Mouse (Mus musculus) ES-E14 (cell line): Measurements from ENCODE around the gene Nap1l1. TPM values are rescaled to one million over a fixed set of nuclear protein-coding genes. Genes with fewer than 3 reads are reported as not detected.

Source experiments
- DNase-seq: peaks from one replicate; pipeline ENCODE4 v3.0.0-alpha.2; 2013; ENCODE audit warnings: low read depth, low spot score
- H3K27ac ChIP-seq: 2 replicates; pipeline ENCODE4 v1.5.1; 2012; ENCODE audit warnings: low read depth, mild to moderate bottlenecking, low read length, moderate library complexity, mixed read lengths; ENCODE audit not compliant: poor library complexity, insufficient read depth, severe bottlenecking
- H3K36me3 ChIP-seq: 2 replicates; pipeline ENCODE4 v1.6.1; 2012; ENCODE audit warnings: mild to moderate bottlenecking, low read length, moderate library complexity, mixed read lengths; ENCODE audit not compliant: control insufficient read depth, poor library complexity, insufficient read depth, severe bottlenecking
- H3K4me1 ChIP-seq, 2 experiments: fragments of 150-350 bp in 1 of 2; sonication (generic) in 1 of 2; 2 replicates each; pipeline ENCODE4 v1.6.1; 2012; ENCODE audit warnings: low read length in 2 of 2, mild to moderate bottlenecking in 1 of 2, mixed read lengths in 1 of 2; ENCODE audit not compliant: control insufficient read depth in 2 of 2, insufficient read depth in 2 of 2, poor library complexity in 1 of 2
- H3K4me3 ChIP-seq, 2 experiments: fragments of 150-350 bp in 1 of 2; sonication (generic) in 1 of 2; 2 replicates each; pipeline ENCODE4 v1.5.1; 2012; ENCODE audit warnings: low read length in 2 of 2, low read depth in 1 of 2, mild to moderate bottlenecking in 1 of 2, mixed read lengths in 1 of 2; ENCODE audit not compliant: insufficient read depth in 1 of 2, poor library complexity in 1 of 2, severe bottlenecking in 1 of 2
- H3K9ac ChIP-seq: 2 replicates; pipeline ENCODE4 v1.6.1; 2012; ENCODE audit warnings: low read depth, mild to moderate bottlenecking, low read length, mixed read lengths; ENCODE audit not compliant: poor library complexity, insufficient read depth, severe bottlenecking
- H3K9me3 ChIP-seq: fragments of 150-350 bp; sonication (generic); 2 replicates; pipeline ENCODE4 v1.6.1; 2012; ENCODE audit warnings: low read depth, mild to moderate bottlenecking, low read length; ENCODE audit not compliant: control insufficient read depth, insufficient read depth
- CHD2 ChIP-seq: IDR thresholded peaks from 2 replicates; pipeline ENCODE4 v1.6.1; 2014; ENCODE audit warnings: mild to moderate bottlenecking, low read depth, low read length, inconsistent platforms
- HCFC1 ChIP-seq: IDR thresholded peaks from 2 replicates; pipeline ENCODE4 v1.6.1; 2012; ENCODE audit warnings: low read length, inconsistent platforms, borderline replicate concordance; ENCODE audit not compliant: insufficient read depth
- MAFK ChIP-seq: IDR thresholded peaks from 2 replicates; pipeline ENCODE4 v1.6.1; 2014; ENCODE audit warnings: mild to moderate bottlenecking, low read depth, low read length, inconsistent platforms; ENCODE audit not compliant: insufficient read depth
- ZC3H11A ChIP-seq: IDR thresholded peaks from 2 replicates; pipeline ENCODE4 v1.6.1; 2012; ENCODE audit warnings: low read depth, mild to moderate bottlenecking, inconsistent platforms, low read length, borderline replicate concordance
- ZNF384 ChIP-seq: IDR thresholded peaks from 2 replicates; pipeline ENCODE4 v1.6.1; 2012; ENCODE audit warnings: low read depth, low read length, inconsistent platforms
- in situ Hi-C, 2 experiments: fragments of 600-800 bp; cut with MboI; formaldehyde crosslinking; loops; one replicate each; pipeline ENCODE4 v1.15.1; 2025; ENCODE audit warnings: low sequenced_read_pairs in 2 of 2, inconsistent platforms in 1 of 2; ENCODE audit not compliant: unreplicated experiment in 2 of 2
- total RNA-seq: library from RNA; depleted of rRNA; stranded (reverse); fragments of 300-350 nt; gene quantifications from 2 replicates; pipeline ENCODE4 v1.2.3, GENCODE M21; 2012

Gene Nap1l1
- total RNA-seq, 1 experiment: 258 TPM

GRCm38 (mm10) chr10:111509103-111509784, 36.2 kb downstream of the Nap1l1 start:
- TF ChIP-seq ZNF384 (no peak), CHD2 (peak; percentile 64; the same call in 1 of the 2 replicates)
- Histone ChIP-seq H3K4me3 (no peak overlapping the region), H3K36me3 (no peaks in the 10 kb centered on the region), H3K4me1 (peaks cover 5 to 6% of the 10 kb centered on the region in 2 experiments), H3K9me3 (no peaks in the 10 kb centered on the region), H3K9ac (no peak overlapping the region), H3K27ac (no peak overlapping the region)
- in situ Hi-C loops: loop anchor here in 1 of 2 experiments (10.0 kb wide), 1 partner anchor 146 kb away; no protein-coding TSS in a partner anchor
- DNase-seq: no peak

GRCm38 (mm10) chr10:111509981-111510380, 37.0 kb downstream of the Nap1l1 start:
- Histone ChIP-seq H3K4me3 (no peak overlapping the region), H3K9ac (no peak overlapping the region), H3K27ac (no peak overlapping the region), H3K36me3 (no peaks in the 10 kb centered on the region), H3K4me1 (peaks cover 5 to 6% of the 10 kb centered on the region in 2 experiments), H3K9me3 (no peaks in the 10 kb centered on the region)
- no peak for DNase-seq
- TF ChIP-seq HCFC1: no peak
- in situ Hi-C loops: loop anchor here in 1 of 2 experiments (10.0 kb wide), 1 partner anchor 145 kb away; no protein-coding TSS in a partner anchor

GRCm38 (mm10) chr10:111510798-111511197, 37.8 kb downstream of the Nap1l1 start:
- DNase-seq: no peak
- no peak for TF ChIP-seq CHD2
- no peak for TF ChIP-seq MAFK
- no peak for TF ChIP-seq ZNF384
- TF ChIP-seq ZC3H11A: no peak
- Histone ChIP-seq H3K27ac (no peak overlapping the region), H3K9me3 (no peaks in the 10 kb centered on the region), H3K9ac (no peak overlapping the region), H3K4me1 (peaks cover 5 to 7% of the 10 kb centered on the region in 2 experiments), H3K4me3 (no peak overlapping the region), H3K36me3 (no peaks in the 10 kb centered on the region)
- in situ Hi-C loops: no loop called here

GRCm38 (mm10) chr10:111512036-111512568, 39.1 kb downstream of the Nap1l1 start:
- no peaks in the 10 kb centered on the region for H3K9me3 ChIP-seq
- no peaks in the 10 kb centered on the region for H3K36me3 ChIP-seq
- no peak overlapping the region for H3K27ac ChIP-seq
- H3K4me3 ChIP-seq: no peak overlapping the region
- H3K4me1 ChIP-seq: peaks cover 5 to 8% of the 10 kb centered on the region in 2 experiments
- TF ChIP-seq HCFC1 (no peak), ZC3H11A (no peak), ZNF384 (no peak), MAFK (no peak), CHD2 (no peak)
- no peak for DNase-seq
- in situ Hi-C loops: no loop called here
- no peak overlapping the region for H3K9ac ChIP-seq
